Mouse (Mus musculus): ENCODE data around the gene Mvp. TPM values are rescaled to one million over a fixed set of nuclear protein-coding genes. Genes with fewer than 3 reads are reported as not detected.

Mvp gene
- total RNA-seq, 1 experiment from 2014 or later: 26.2 TPM

DNA sequence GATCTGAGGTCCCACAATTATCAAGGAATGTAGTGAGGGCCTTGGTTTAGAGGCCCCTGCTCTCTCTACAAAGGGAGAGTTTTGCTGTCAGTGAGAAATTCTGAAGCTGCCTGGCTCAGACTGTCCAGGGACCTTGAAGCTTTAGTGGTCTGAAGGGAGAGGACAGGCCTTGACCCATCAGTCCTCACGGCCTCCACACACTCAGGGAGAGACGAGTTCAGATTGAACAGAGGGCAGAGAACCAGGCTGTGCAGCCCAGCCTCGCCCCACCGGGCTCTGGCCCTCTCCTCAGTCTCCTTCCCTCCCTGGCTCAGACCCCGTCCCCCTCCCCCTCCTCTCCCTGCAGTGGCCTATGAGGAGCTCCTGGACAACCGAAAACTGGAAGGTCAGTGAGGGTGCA lies 47.1 kb downstream of the Mvp start:
- no peak for ATAC-seq (replicated peaks in 1 of 2; ENCODE audit: insufficient read depth in 1 of 2, low FRiP score in 2 of 2, low TSS enrichment in 1 of 2, low read depth in 1 of 2, poor library complexity in 2 of 2, severe bottlenecking in 2 of 2)

DNA sequence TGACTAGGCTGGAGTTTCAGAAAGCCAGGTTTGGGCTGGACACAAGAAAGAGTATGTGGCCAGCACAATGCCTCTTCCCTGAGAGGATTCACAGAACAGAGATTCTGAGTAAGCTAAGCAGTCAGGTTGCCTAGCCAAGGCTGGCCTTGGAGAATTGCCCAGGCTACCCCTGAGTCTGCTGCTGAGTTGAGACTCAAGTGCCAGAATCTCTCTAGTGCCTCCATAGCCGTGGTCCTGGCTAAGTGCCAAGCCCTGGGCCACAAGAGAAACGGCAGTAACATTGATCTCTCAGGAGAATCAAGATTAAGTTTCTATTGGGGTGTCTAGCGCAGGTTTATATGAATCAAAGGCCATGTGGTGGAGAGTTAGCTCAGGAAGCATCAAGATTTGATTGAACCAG lies 48.9 kb downstream of the Mvp start:
- no peak for ATAC-seq (replicated peaks in 1 of 2; ENCODE audit: insufficient read depth in 1 of 2, low FRiP score in 2 of 2, low TSS enrichment in 1 of 2, low read depth in 1 of 2, poor library complexity in 2 of 2, severe bottlenecking in 2 of 2)

DNA sequence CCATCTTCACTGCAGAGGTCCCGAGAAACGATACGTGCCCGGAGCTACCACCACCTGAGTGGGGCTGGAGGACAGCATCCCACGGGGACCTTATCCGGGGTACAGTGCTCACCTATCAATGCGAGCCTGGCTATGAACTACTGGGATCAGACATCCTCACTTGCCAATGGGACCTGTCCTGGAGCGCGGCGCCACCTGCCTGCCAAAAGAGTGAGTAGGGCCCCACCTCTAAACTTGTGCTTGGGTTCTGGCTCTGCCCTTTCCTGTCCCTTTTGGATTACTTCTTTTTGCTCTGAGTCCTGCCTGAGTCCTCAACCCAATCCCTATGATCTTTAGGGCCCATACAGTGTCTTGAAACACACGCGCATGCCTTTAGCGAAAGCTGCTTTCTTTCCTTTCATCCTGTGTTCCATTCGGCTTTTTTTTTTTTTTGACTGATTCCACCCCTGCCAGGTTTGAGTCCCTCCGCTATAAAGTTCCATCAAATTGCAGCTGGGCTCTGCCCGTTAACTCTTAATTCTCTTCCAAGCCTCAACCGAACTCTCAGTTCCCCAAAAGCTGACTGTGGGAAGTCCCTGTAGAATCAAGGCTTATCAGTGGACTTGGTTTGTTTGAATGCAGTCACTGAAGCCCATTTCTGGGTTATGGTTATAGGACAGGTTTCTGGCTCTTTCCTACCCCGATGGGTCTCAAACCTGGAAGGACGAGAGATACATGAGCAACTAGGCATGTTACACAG lies 50.7 kb downstream of the Mvp start:
- peak in 1 of 2 experiments; percentile 32; a peak in 1 of 4 replicates for ATAC-seq (replicated peaks in 1 of 2; ENCODE audit: insufficient read depth in 1 of 2, low FRiP score in 2 of 2, low TSS enrichment in 1 of 2, low read depth in 1 of 2, poor library complexity in 2 of 2, severe bottlenecking in 2 of 2)

DNA sequence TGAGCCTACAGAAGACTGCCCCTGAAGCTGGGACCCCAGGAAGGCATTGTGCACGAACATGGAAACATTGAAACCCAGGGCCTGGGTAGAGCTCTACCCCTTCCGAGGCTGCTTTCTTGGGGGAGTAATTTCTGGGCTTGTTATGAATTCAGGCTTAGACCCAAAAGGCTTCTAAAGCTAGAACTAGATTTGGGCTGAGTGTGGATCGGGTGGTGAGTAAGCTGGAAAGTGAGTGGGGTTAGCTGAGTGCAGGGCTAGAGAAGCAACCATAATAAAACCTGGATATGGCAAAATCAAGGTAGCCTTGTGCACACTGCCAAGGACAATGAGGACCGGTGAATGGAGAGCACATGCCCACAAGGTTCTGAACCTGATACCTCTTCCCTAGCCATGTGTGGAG lies 52.5 kb downstream of the Mvp start:
- ATAC-seq (replicated peaks in 1 of 2; ENCODE audit: insufficient read depth in 1 of 2, low FRiP score in 2 of 2, low TSS enrichment in 1 of 2, low read depth in 1 of 2, poor library complexity in 2 of 2, severe bottlenecking in 2 of 2): no peak

DNA sequence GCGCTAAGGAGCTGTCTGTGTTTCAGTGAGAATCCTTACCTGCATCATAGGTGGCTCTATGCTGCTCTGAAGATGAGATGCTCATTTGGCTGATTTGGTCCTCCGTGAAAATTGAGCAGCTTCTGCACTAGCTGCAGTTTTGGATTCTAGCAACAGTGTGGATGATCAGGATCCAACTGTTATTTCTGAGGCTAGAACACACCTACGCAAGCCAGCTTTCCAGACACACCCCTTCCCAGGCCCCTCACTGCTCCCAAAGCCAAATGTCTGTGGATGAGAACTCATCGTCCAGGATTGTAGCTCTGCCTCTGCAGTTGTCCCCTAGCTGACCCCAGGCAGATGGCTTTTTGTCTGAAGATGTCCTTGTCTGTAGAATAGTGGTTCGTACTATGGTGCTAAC lies 53.3 kb downstream of the Mvp start:
- ATAC-seq (replicated peaks in 1 of 2; ENCODE audit: insufficient read depth in 1 of 2, low FRiP score in 2 of 2, low TSS enrichment in 1 of 2, low read depth in 1 of 2, poor library complexity in 2 of 2, severe bottlenecking in 2 of 2): no peak

DNA sequence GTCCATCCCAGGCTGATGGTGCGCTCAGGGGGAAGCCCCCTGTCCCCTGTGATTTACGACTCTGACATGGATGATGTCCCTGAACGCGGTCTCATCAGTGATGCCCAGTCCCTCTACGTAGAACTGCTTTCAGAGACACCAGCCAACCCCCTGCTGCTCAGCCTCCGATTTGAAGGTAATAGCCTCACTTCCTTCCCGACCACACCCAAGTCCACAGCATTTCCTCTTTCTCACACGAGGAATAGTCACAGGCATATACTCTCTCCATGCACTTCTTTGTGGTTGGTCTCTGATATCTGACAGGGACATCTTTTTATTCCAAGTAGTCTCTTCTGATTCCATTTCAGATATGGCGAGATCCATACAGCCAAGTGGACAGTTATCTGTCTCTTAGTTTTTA lies 54.6 kb downstream of the Mvp start:
- ATAC-seq (replicated peaks in 1 of 2; ENCODE audit: insufficient read depth in 1 of 2, low FRiP score in 2 of 2, low TSS enrichment in 1 of 2, low read depth in 1 of 2, poor library complexity in 2 of 2, severe bottlenecking in 2 of 2): no peak

DNA sequence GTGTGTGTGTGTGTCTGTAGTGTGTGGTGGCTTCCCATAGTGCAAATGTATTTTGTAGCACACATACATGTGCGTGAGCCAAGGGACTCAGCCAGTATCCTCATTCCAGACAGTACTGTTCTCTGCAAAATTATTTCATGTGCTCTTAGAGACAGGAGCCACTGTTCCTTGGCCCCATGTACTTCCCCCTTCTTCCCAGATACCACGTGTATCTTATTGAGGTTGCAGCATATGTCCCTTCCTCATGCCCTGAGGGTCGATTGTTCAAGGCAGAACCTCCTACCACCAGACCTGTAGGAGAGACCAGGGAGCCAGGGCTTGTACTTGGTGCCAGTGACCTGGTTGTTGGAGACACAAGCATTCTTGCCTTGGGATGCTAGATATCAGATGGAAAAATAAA lies 59.3 kb downstream of the Mvp start:
- no peak for ATAC-seq (replicated peaks in 1 of 2; ENCODE audit: insufficient read depth in 1 of 2, low FRiP score in 2 of 2, low TSS enrichment in 1 of 2, low read depth in 1 of 2, poor library complexity in 2 of 2, severe bottlenecking in 2 of 2)

DNA sequence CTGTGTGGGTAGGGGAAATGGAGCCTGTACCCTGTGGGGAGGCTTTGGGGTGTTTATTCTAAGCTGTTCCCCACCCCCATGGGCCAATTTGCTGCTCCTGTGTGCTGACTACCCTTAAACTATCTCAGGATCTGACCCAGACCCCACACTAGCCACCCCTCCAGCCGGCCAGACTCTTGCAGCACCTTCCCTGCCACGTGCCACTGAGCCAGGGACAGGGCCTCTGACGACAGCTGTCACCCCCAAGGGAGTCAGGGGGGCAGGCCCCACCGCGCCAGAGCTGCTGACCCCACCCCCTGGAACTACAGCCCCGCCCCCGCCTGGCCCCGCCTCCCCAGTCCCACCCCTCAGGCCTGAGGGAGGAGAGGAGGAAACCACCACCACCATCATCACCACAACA lies 61.8 kb downstream of the Mvp start:
- no peak for ATAC-seq (replicated peaks in 1 of 2; ENCODE audit: insufficient read depth in 1 of 2, low FRiP score in 2 of 2, low TSS enrichment in 1 of 2, low read depth in 1 of 2, poor library complexity in 2 of 2, severe bottlenecking in 2 of 2)

DNA sequence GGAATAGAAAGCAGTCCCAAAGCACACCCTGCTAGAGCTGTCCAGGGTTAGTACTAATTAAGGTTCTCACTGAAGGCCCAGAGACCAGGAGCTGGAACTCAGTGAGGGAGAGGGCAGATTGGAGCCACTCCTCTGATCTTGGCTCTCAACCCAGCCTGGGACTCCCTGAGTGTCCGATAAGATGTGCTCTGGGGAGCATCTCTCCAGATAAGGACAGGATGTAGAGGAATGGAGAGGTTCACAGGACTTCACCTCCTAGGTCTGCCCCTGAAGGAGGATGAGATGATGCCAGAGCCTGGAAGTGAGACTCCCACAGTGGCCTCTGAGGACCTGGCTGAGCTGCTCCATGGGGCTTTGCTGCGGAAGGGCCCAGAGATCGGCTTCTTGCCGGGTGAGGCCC lies 62.7 kb downstream of the Mvp start:
- ATAC-seq (replicated peaks in 1 of 2; ENCODE audit: insufficient read depth in 1 of 2, low FRiP score in 2 of 2, low TSS enrichment in 1 of 2, low read depth in 1 of 2, poor library complexity in 2 of 2, severe bottlenecking in 2 of 2): no peak

DNA sequence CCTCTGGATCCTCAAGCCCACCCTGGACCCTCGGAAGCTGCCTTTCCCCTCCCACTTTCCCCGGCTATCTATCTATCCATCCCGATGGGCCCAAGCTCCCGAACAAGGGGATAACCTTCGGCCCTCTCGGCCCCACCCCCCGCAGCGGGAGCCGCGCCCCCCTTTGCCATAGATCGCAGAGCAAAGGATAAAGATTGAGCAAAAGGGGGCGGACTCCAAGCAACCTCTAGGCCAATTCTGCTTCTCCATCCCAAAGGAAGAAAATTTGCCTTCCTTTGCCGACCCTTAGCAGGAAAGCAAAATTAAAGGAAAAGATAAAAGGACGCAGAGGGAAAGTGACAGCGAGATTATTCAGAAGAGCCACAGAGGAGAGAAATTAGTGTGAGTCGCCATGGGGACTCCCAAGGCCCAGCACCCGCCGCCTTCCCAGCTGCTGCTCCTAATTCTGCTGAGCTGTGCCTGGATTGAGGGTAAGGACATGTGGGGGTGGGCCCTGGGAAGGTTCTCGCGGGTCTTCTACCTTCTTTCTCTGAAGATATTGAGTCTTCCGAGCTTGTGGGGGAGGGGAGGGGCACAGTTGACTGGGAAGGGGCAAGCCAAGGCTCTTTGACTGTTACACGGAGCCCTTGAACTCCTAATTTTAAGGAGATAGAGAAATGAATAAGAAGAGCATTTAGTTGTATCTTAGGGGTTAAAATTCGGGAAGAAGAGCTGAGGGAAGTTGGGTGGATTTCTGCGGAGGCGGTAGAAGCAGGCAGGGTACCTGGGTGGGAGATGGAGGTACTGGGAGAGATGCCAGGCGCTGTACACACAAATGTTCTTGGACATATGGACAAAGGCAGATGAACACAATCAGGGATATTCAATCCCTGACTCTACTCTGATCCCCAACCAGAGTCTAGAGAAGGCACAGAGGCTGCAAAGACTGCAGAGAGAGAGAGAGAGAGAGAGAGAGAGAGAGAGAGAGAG lies 63.5 kb downstream of the Mvp start:
- no peak for ATAC-seq (replicated peaks in 1 of 2; ENCODE audit: insufficient read depth in 1 of 2, low FRiP score in 2 of 2, low TSS enrichment in 1 of 2, low read depth in 1 of 2, poor library complexity in 2 of 2, severe bottlenecking in 2 of 2)

DNA sequence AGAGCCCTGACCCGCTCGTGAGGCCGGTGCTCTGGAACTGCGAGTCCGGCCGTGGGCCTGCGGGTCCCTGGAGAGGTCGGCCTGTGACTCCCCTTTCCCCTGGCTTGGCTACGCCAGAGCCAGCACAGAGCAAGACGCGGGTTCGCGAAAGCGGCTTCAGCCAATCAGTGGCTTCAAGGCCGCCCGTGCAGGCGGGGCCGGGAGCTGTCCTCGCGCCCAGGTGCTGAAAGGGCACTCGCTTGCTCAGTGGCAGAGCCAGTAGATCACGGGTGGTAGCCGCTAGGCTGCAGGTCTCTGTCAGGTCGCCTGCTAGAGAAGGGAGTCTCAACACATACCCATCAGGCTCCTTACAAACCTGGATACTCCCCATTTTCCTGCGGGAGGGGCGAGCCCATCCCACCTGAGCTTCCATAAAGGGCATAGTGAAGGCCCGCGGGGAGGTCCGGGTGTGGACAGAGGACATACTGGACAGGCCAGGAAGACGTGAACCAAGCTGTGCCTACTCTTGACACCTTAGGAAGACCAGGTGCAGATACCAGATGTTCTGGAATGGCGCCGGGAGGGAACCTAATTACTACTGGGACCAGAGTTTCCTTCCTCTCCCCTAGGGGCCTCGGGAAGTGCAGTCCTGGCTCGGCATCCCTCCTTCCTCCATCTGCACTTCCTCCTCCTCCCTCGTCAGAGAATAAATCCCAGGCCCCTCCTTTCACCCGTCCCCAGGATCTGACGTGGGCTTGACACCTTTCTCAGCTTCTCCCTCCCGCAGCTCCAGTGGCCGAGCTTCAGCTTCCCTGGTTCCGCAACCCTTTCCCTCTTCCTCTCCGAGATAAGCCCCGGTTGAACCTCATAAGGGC lies 64.4 kb downstream of the Mvp start, which contains the start of gene Sez6l2:
Sez6l2 (plus strand) TSS at position 771 of the 854 bp plus-strand sequence.
- peak; percentile 89 to 90 for ATAC-seq (replicated peaks in 1 of 2; ENCODE audit: insufficient read depth in 1 of 2, low FRiP score in 2 of 2, low TSS enrichment in 1 of 2, low read depth in 1 of 2, poor library complexity in 2 of 2, severe bottlenecking in 2 of 2)

DNA sequence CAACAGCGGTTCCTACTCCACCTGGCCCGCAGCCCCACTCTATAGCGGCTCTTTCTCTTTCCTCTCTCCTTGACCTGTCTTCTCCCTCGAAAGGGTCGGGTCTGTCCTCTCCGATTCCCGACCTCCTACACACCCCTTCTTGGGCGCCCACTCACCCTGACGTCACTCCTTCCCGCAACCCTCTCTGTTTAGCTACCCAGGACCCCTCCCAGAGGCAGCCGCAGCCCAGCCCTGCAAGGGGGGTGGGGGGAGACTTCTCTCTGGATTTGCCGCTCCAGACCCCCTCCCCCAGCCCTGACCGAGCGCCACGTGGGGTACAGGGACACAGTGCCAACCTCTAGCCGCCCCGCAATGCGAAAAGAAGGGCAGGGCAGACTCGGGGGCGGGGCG lies 65.0 kb downstream of the Mvp start, which contains the start of gene Asphd1:
Asphd1 (minus strand) TSS at position 180 of the 390 bp plus-strand sequence.
- ATAC-seq (replicated peaks in 1 of 2; ENCODE audit: insufficient read depth in 1 of 2, low FRiP score in 2 of 2, low TSS enrichment in 1 of 2, low read depth in 1 of 2, poor library complexity in 2 of 2, severe bottlenecking in 2 of 2): no peak

DNA sequence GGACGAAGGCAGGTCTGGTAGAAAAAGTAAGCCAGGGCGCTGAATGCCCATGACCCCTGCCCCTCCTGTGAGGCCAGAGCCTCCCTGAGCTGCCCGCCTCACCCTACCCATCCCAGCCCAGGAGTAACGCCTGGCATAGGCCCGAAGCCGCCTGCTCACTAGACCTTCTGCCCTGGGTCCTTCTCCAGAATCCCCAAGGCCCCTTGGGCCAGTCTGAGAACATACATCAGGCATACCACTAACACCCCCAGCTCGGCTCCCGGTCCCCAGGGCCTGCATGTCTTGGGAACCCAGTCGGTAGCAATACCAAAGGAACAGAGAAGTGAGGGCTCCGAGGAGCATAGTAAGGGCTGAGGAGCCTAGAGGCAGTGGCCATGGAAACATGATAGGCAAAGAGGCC lies 65.8 kb downstream of the Mvp start:
- no peak for ATAC-seq (replicated peaks in 1 of 2; ENCODE audit: insufficient read depth in 1 of 2, low FRiP score in 2 of 2, low TSS enrichment in 1 of 2, low read depth in 1 of 2, poor library complexity in 2 of 2, severe bottlenecking in 2 of 2)

DNA sequence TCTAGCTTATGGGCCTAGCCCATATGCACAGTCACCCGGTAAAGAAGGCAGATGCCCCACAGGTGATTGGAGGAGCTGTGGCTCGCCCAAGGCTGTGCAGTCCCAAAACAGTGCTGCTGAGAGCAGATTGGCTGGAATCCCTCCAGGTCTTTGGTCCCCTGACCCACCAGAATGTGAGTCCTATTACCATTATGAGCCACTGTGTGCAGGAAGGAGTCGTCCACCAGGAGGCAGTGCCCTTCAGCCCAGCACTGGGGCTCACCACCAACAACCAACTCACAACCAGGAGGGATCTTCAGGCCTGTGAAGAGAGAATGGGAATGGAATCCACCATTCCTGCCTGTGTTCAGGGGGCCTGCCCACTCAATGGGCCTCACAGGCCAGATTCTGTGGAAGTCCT lies 67.9 kb downstream of the Mvp start:
- ATAC-seq (replicated peaks in 1 of 2; ENCODE audit: insufficient read depth in 1 of 2, low FRiP score in 2 of 2, low TSS enrichment in 1 of 2, low read depth in 1 of 2, poor library complexity in 2 of 2, severe bottlenecking in 2 of 2): peak in 1 of 2 experiments; percentile 61; a peak in 2 of 4 replicates

DNA sequence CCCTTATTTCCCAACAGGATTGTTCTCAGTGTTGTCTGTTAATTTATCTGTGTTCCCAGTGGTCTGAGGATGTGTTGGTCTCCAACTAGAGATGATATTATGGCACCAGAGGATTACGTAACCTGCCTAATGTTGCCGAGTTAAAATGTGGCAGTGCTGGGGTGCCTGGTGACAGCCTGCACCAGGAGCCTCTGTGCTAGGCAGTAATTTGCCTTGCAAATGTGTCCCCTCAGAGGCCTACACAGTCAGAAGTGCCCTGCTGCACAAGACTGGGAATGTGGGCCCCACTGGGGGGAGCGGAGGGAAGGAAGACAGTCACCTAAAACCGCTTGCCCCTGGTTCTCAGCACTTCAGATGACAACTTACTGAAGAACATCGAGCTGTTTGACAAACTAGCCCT lies 72.6 kb downstream of the Mvp start:
- ATAC-seq (replicated peaks in 1 of 2; ENCODE audit: insufficient read depth in 1 of 2, low FRiP score in 2 of 2, low TSS enrichment in 1 of 2, low read depth in 1 of 2, poor library complexity in 2 of 2, severe bottlenecking in 2 of 2): no peak

DNA sequence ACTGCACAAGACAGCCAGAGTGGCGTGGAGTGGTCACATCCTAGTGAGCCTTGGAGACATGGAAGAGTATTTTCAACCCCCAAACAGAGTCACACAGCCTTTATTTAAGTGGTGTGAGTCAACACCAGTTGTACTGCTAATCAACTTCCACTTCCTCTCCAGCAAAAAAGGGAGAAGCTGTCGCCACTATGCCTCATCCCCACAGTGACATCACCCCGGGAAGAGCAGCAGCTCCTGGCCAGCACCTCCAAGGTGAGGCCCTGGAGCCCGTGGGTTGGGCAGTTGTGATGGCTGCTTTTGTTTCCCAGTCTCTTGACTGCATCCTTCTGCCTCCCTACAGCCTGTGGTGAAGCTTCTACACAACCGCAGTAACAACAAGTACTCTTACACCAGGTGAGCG lies 73.2 kb downstream of the Mvp start:
- no peak for ATAC-seq (replicated peaks in 1 of 2; ENCODE audit: insufficient read depth in 1 of 2, low FRiP score in 2 of 2, low TSS enrichment in 1 of 2, low read depth in 1 of 2, poor library complexity in 2 of 2, severe bottlenecking in 2 of 2)
